Mouse (Mus musculus): ENCODE results near the gene Sh3rf1.

DNA sequence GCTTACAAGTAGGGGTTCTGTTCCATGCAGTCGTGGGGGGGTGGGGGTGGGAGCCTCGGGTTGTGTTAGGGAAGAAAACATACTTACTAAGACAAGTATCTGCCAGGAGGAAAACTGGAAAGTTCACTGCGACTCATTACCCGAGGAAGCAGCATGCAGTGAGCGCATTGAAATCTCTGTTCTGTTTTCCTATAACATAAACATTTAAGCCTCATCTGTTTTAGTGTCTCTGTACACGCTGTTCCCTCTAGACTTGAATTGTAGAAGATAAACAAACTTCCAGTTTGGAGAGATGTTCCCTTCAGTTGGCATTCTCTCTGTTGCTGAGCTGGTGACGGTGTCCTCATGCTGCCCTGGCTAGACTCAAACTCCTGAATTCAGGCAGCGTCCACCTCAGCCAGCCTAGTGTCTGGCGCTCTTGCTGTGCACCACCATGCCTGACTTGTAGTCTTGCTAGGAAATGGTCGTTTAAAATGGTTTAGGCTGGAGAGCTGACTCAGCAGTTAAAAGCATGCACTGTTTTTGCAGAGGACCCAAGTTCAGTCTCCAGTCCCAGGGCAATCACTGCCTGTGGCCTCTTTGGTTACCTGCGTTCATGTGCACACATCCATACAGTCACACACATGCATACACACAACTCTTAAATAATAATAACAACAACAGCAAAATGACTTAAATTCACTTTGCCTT, 162.0 kb downstream of the Sh3rf1 start:
- peak; percentile 35; the same call in 1 of the 2 replicates for TF ChIP-seq EP300 (IDR thresholded peaks at IDR 0.05; ENCODE audit: low read depth)
- TF ChIP-seq CTCF (IDR thresholded peaks at IDR 0.05; ENCODE audit: low read depth) = no peak

Measured in liver, postnatal 0 days (tissue).